Mouse (Mus musculus) right cerebral cortex, postnatal 4 days (tissue): Measurements from ENCODE around the gene Gab3.
"Not testable (repeated sequence)": the region's sequence is repeated elsewhere in the genome, so short reads cannot be mapped to it uniquely, and the experiment has no call there.

Source experiments
- DNase-seq: peaks from one replicate; pipeline ENCODE4 v3.0.0-alpha.2; 2022

Gene Gab3

DNA sequence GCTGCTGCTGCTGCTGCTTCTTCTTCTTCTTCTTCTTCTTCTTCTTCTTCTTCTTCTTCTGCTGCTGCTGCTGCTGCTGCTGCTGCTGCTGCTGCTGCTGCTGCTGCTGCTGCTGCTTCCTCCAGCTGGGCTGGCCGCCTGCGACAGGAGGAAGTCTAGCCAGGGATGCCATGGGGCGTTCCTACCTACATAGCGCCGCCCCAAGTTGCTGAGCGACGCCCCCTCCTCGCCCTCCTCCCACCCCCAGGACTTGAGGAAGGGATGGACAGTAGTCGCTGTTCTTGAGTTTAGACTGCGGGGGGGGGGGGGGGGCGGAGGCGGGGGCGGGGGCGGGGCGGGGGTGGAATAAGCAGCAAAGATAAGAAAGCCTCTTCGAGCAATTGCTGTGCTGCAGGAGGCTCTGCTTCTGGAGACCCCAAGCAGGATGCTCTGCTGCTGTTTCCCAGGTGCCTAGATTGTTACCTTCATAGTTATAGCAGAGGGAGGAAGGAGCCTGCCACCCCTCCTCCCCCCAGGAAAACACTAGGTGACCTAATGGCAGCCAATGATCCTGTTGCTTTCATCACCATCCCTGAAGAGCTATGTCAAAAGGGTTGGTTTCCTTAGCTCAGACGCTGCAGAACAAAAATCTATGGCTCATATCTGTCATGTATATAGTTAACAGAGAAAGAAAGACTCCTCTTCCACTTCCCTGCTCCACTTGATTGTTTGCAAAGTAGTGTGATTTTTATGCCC lies at the start of gene Gab3:
Gene Gab3, minus strand, starts transcription at position 685 of the 735 bp plus-strand sequence.
- DNase-seq: peak; percentile 31

DNA sequence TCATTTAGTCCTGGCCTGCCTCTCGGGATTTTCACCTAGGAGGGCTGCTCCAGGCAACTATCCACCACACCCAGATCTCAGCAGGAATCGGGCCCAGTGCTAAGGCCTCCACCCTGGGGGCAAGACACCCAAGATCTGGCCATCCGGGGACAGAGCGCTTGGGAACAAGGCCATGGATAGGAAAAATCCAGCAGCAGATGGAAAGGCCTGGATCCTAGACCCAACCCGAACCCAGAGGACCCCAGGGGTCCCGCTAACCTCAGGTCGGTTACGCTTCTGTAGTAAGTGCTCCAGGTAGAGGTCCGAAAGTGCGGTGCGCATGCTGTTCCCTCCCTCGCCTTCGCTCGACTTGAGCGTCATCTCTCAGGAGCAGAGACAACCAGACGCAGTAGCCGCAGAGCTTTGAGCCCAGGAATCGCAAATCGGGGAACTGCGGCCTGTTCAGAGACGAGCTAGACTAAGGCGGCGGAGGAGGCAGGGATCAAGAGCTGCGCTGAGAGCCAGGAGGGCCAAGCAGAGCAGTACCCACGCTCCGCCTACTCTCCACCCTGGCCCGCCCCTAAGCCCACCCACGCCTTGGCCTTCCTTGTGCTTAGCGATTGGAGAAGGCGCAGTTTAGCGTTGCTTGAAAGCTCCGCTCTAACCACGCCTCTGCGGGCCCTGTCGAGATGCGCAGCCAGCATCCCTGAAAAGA lies 45.4 kb upstream of the Gab3 start, which contains the start of gene Mpp1:
Gene Mpp1, minus strand, starts transcription at position 550 of the 694 bp plus-strand sequence.
- peak; percentile 62 for DNase-seq

DNA sequence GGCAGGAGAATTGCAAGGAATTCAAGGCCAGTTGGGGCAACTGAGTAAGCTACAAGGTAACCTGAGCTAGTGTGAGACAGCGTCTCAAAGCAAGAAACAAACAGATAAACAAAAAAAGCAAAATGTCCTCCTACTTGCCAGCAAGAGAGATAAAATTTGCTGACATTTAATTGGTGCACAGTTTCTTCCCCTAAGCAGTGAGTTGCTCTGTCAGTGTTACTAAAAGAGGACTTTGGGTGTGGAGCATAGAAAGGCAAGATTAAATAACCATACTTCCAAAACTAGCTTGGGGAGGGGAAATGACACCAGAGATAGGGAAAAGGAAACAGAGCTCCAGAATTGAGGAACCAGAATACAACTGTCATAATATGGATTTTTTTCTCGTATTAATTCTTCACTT lies 44.2 kb upstream of the Gab3 start:
- no peak for DNase-seq

DNA sequence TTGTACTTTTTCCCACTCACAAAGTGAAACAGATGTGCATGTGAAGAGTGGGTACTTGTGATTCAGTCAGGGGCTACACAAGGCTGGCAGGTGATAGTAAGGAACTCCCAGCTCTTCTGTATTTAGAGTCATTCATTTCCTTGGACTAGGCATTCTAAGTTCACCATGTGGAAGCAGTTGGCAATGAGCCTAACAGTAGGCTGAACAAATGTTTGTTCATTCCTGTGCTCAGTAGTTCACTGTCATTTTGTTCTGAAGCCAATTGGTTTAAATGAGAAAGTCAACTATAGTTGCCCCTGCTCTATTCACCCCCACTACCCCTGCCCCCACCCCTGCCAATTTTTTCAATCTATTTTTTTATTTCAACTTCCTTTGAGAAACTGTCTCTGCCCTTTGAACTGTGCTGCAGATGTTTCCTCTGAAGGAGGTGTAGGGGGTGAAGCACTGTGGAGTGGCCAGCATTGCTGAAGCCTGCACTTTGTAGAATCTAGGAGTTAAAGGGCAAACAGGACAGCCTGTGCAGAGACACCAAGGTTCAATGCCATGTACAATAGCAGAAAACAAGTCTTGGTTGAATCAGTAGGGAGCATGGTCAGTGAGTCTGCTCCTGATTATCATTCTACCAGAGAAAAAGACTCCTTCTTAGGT lies 43.2 kb upstream of the Gab3 start:
- no peak for DNase-seq

DNA sequence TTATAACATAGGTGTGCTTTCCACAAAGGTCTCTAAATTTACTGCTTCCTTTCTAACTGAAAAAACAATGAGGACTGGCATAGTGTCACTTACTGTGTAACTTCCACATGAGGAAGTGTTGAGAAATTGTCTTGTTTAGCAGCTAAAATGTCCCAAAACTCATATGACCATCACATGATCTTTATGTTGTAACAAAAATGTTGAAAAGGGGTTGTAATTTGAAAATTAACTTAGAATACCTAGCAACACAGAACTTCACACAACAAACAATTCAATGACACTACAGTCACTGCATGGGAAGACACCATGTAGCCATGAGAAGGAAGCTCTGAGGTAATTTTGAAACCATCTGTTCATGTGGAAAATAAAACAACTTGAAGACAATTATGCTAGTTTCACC lies 41.6 kb upstream of the Gab3 start:
- DNase-seq: no peak

DNA sequence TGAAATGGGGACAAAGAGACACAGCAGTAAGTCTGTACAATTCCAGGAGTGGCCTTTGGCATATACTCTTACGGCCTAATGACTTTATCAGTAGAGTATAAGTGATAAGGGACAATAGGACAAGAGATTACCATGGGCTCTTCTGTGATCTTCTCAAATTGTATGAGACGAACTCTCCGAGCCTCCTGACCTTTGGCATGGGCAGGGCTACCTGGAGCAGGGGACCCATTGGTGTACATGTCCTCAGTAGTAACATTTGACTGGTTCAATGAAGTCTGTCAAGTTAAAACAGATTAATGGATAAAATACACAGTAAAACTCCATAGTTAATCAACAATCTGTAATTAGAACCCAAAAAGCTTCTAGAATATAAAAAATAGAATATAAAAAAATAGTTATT lies 40.3 kb upstream of the Gab3 start:
- no peak for DNase-seq

DNA sequence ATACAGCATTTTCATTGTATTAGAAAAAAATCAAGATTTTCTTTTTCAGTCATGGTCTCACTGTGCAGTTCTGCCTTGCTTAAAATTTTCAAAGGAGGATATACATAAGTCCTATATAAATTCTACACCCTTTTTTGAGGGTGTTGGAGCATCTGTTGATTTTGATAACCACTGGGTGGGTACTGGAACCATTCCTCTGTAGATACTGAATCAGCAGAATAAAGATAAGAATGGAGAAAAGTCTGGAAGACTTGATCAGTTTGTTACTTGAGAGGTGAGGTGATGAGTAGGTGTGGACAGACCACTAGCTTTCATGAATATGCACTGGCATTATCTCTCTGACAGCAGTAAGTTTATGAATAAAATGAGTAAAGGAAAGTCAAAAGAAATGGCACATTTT lies 30.3 kb upstream of the Gab3 start:
- DNase-seq: no peak

DNA sequence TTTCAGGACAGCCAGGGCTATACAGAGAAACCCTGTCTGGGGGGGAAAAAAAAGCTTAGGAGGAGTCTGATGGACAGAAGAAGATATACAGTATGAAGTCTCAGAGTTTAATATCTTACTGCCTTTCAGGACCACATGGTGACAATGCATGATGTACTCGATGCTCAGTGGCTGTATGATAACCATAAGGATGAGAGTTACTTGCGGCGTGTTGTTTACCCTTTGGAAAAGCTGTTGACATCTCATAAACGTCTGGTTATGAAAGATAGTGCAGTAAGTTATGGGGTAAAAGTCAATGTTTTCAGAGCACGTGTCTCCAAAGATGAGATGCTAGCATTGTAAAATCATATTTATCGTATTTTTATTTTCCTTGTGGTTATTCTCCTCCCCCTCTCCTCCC lies 17.0 kb upstream of the Gab3 start:
- no peak for DNase-seq

DNA sequence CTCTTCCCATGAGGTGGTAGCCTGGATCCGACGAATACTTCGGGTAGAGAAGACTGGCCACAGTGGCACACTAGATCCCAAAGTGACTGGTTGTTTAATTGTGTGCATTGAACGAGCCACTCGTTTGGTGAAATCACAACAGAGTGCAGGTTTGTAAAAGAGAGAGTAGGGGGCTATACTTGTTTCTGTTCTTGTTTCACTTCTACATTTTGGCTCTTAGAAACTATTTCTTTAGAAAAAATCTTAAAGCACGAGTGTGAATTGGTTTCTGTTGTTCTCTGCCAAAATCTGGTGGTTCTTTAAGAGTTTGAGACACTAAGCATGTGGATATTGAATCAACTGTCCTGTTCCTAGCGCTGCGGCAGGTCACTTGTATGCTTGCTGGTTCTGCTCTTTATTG lies 13.5 kb upstream of the Gab3 start:
- DNase-seq: no peak

DNA sequence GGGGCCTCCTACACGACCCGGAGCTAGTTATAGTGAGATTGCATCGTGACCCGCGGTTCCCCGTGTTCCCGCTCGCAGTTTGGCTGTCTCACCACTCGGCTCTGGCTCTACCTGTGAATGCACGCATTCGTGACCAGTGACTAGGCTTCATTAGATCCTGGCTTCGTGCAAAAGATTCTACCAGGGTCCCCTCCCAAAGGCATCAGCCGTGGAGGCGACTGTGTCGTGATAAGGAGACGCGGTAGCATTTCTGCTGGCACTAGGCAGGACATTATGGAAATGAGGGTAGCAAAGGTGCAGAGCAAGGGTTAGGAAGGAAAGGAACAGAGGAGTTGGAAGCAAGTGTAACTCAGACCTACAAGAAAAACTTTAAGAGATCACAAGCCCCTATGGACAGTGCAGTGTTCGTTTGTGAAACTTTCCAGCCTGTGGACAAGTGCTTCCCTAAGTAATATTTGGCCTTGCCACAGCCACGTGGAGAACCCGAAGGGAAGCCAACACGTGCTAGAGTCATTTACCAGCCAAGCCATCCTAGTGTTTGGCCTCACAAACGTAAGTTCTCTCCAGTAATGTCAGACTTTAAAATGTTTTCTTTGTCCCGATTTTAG lies 11.0 kb upstream of the Gab3 start:
- peak; percentile 2 for DNase-seq

DNA sequence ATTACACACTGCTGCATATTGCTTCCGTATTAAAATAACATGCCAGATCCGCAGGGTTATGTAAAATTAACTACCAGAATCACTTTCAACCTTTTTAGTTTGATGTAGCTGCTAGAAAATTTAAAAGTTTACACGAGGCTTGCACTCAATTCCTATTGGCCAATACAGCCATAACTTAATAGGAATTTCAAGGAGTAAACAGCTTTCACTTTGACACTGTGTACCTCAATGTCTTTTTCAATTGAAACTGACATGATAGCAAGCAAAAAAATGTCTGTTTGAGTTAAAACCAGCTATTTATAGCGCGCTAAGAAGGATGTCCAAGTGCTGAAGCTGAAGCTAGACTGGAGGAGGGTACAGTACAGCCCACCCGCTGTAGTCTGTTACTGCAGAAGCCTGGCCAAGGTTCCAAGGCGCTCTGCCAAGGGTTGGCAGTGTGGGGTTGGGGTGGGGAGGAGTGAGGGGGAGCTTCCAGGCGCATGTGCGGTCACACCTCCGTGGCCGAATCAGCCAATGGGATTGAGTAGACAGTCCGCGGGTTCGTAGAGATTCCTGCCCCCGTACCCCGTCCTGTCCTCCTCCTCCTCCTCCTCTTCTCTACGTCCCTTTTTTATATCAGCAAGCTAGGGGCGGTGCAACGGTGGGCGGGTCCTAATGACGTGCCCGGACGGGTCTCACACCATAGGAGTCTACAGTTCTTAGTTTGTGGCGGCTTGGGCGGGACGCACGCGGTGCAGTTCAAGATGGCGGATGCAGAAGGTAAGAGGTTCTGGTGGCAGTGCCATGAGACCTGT lies 10.3 kb upstream of the Gab3 start, which contains the start of gene Dkc1:
Gene Dkc1, plus strand, starts transcription at position 486 of the 794 bp plus-strand sequence.
- DNase-seq: peak; percentile 86

DNA sequence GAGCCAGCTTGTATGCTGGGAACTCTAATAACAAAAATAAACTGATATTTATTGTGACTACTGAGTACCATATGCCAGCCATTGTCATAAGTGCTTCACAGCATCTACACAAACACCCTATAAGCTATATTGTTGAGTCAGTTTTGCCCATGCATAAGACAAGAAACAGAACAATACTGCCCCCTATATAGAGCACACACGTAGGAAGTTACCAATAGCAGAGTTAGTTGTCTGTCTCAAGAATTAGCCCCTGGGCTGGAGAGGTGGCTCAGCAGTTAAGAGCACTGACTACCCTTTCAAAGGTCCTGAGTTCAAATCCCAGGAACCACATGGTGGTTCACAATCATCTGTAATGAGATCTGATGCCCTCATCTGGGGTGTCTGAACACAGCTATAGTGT lies 396 bp upstream of the Gab3 start:
- no peak for DNase-seq

DNA sequence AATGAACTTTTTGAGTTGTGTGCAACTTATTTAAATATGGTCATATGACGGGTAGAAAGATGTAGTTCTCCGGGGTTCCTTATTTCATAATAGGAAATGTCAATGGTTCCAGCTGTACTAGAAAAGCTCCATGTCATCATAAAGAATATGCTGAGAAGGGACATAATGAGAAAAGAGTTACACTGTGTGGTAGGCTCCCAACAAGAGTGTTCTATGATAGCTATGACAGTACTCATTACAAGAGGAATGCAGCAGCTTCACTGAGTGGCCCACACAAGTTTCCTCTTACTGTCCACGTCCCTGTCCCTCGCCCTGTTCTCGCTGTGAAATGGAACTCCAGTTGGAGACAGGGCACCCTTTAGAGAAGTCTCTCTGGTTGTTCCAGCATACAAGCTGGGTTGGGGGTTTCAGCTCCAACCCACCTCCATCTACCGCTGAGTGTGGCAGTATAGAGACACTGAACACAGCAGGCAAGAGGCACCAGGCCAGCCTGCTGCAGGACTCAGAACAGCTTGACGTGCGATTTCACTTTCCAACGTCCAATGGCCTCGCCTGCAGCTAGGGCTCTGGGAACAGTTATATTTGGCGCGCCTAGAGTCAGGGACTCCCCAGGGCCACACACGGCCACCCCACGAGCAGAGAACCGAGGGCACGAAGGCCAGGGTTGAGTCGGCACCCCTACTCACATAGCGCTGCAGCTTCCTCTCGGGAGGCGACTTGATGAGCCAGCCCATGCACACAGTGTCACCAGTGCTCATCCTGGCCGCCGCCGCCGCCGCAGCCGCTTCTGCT lies 1.1 kb downstream of the Gab3 start:
- no peak for DNase-seq

DNA sequence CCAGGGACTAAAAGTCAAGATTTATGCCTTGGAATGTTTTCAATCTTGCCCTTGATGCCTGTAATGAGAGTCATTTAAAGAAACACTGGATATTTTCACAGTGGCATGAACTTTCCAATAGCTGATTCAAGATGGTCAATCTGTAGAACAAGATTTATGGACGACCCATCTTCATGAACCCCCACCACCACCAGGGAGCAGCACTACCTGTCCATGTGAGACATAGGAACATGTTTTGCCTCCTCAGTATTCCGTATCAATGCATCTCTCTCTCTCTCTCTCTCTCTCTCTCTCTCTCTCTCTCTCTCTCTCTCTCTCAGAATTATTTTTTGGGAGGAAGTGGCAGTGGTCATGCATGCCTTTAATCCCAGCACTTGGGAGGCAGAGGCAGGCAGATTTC lies 2.9 kb downstream of the Gab3 start:
- no peak for DNase-seq

DNA sequence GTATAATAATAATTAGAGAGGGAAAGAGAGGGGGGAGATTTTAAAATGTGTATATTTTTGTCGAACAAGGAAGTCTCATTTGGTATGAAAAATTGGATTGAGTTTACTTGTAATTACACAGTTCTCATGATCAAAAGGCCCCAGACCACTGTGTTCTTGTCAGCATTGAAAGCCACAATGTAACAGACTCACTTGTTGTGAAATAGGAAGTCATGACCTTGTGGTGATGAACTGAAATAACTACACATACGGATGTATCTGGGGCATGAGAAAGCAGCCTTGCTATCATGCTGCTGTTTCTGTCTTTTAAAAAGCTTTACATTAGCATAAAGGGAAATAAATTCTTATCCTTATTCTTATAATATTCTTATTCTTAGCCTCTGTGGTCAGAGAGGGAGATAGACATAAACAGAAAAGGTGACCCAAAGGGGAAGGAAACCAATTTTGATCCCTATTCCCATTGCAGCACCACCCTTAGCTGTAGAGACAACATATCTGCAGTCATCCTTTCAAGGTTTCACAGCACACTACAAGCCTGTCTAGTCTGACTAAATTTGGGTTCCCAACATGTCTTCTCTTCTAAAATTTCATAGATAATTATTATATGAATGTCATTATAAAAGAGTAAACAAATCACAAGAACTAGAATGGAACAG lies 29.0 kb downstream of the Gab3 start:
- no peak for DNase-seq

DNA sequence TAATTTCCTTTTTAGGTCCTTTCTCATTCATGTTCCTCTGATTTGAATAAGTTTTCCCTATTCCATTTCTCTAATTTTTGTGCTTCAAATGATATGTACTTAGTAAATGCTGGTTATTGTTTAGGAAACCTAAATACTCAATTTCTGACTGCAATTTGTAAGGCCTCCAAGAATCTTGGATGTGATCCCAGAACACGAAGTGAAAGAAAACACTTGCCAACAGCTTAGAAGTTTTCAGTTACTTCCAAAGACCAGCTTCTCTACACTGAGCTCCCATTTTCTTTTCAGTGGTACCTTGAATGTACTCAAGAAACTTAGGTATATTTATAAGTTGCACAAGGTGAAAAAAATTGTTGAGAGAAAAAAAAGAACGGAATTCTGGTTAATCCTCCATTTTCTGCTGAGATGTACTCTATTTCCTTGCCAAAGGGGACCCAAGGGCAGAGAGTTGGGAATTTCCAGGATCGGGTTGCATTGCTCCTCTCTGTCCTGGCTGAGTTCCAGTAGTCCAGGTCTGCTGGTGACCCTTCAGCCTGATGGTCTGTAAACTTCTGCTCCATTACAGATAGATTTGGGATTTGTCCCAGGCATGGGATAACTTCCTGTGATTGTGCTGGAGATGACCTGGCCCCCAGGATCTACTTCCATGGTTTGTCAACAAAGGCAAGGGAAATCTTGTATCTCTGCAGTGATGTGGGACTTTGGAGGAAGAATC lies 38.2 kb downstream of the Gab3 start:
- DNase-seq: no peak

DNA sequence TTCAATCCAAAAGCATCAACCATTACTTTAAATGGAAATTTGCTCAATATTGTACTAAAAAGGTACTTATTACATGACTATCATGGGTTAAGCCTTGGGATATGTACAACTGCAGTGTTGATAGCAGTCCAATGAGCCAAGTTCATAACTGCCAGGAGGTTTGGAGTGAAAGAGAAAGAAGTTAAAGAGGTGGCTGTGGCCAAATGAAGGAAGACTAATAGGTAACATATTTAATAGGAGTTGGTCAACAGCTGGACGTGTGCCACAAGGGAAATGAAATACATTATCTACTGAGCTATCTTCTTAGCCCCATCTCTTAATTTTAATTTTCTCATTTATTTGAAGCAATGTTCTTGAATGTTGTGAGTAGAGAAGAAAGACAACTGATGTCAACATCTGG lies 39.3 kb downstream of the Gab3 start:
- DNase-seq: no peak

DNA sequence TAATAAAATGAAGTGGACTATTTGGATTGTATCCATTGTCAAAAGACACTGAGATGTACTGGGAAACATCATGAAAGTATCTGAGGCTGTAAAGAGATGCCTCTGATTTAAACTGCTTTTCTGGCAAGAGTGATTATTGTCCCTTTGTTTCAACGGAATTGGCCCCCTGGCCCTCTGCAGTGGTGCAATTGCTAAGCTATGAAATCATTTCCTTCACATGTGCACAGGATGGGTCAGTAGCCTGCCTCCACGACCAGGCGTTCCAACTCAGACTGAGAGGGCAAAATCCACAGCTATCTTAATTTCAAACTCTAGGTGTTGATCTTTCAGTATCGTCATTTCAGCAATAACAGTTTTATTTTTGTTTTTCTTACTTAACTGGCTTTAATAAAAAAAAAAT lies 40.7 kb downstream of the Gab3 start:
- DNase-seq: no peak

DNA sequence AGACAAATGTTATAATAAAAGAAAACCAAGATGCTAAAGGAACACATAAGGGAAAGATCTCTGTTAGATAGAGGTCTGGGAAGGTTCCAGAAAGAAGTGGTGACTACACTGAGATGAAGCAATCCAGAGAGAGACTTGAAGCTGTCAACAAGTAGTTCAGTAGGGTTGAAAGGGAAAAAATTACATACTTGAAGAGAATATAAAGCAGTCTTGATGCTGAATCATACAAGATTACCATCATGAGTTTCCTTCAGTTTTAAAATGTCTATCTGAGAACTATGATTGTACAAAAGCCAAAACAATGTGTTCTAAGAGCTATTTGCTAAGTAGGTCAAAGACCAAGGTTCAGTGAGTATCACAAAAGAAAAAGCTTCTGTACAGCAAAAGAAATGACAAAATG lies 48.6 kb downstream of the Gab3 start:
- no peak for DNase-seq

DNA sequence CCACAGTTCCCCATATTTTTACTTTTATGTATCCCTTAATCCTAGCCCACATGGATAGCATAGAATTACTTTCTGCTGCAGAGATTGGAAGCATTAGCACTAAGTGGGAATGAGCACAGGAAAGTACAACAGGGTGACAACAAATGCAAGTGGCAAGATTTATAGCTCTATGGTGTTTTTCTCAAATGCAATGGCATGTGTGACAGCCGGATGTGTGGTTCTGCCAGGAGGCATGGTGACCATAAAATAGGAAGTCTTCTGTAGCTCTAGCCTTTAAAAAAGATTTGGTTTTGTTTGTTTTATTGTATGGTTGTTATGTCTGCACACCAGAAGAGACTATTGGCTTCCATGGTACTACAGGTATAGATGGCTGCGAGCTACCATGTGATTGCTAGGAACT lies 50.1 kb downstream of the Gab3 start:
- DNase-seq: no peak

DNA sequence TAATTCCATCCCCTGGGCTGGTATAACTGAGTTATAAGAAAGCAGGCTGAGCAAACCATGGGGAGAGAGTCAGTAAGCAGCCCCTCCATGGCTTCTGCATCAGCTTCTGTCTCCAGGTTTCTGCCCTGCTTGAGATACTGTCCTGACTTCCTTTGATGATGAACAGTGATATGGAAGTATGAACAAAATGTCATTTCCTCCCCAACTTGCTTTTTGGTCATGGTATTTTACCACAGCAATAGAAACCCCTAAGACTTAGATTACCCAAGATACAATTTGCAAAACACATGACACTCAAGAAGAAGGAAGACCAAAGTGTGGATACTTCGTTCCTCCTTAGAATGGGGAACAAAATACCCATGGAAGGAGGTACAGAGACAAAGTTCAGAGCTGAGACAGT lies 51.2 kb downstream of the Gab3 start:
- not testable (repeated sequence) for DNase-seq
